Comparison of ENCODE assay signal across 8 mouse cellular contexts in genomic region chr17:35243086-35243485, GRCm38 (mm10). TPM values are rescaled to one million over a fixed set of nuclear protein-coding genes. Genes with fewer than 3 reads are reported as not detected.
DNase-seq lines count a peak whose midpoint lies in the region; ATAC-seq and TF ChIP-seq lines count a peak whose summit lies in the region.

No protein-coding gene starts in this region.

- TF ChIP-seq CTCF in testis, adult 2 months (IDR thresholded peaks at IDR 0.05; ENCODE audit: control insufficient read depth, insufficient read depth, insufficient replicate concordance, low read depth, low read length): no peak

- 22% methylated on average over 16 of the region's 16 CpGs for WGBS in heart, embryonic 10.5 days
- 1% methylated on average over 16 of the region's 16 CpGs for WGBS in kidney, embryonic 14.5 days
- WGBS in lung, embryonic 16.5 days: under 1% methylated on average over 16 of the region's 16 CpGs

- peaks cover 5% of the 10 kb centered on the region for H3K36me3 ChIP-seq in testis, adult 2 months (ENCODE audit: control insufficient read depth, insufficient read depth, low read length)
- H3K36me3 ChIP-seq in heart, embryonic 10.5 days: peaks cover 51% of the 10 kb centered on the region
- H3K36me3 ChIP-seq in kidney, embryonic 14.5 days (ENCODE audit: control insufficient read depth, insufficient read depth, low read length): peaks cover 51% of the 10 kb centered on the region
- H3K36me3 ChIP-seq in lung, embryonic 16.5 days (ENCODE audit: control insufficient read depth, insufficient read depth, low read length): peaks cover 42% of the 10 kb centered on the region

- H3K27me3 ChIP-seq in testis, adult 2 months (ENCODE audit: control insufficient read depth, insufficient read depth, low read length): no peaks in the 10 kb centered on the region
- no peaks in the 10 kb centered on the region for H3K27me3 ChIP-seq in heart, embryonic 10.5 days (ENCODE audit: insufficient read depth, poor library complexity, severe bottlenecking)
- H3K27me3 ChIP-seq in kidney, embryonic 14.5 days (ENCODE audit: control insufficient read depth, insufficient read depth, low read length): no peaks in the 10 kb centered on the region
- H3K27me3 ChIP-seq in lung, embryonic 16.5 days (ENCODE audit: control insufficient read depth, insufficient read depth, low read depth, low read length): no peaks in the 10 kb centered on the region

- peak overlapping the region; percentile 99 for H3K9ac ChIP-seq in kidney, embryonic 14.5 days (ENCODE audit: low read depth, low read length)
- H3K9ac ChIP-seq in lung, embryonic 16.5 days (ENCODE audit: low read length): peak overlapping the region; percentile 99

- H3K4me1 ChIP-seq in testis, adult 2 months (ENCODE audit: control insufficient read depth, insufficient read depth, low read length): peaks cover 18% of the 10 kb centered on the region
- H3K4me1 ChIP-seq in heart, embryonic 10.5 days: peaks cover 48% of the 10 kb centered on the region
- H3K4me1 ChIP-seq in kidney, embryonic 14.5 days (ENCODE audit: control insufficient read depth, insufficient read depth, low read length): peaks cover 39% of the 10 kb centered on the region
- peaks cover 32% of the 10 kb centered on the region for H3K4me1 ChIP-seq in lung, embryonic 16.5 days (replicated peaks; ENCODE audit: control insufficient read depth, insufficient read depth, low read length)

- no peak for ATAC-seq in kidney, embryonic 14.5 days (ENCODE audit: low FRiP score, low TSS enrichment)
- no peak for ATAC-seq in lung, embryonic 16.5 days (ENCODE audit: low read depth)

- H3K27ac ChIP-seq in testis, adult 2 months (ENCODE audit: control insufficient read depth, insufficient read depth, low read depth, low read length): peak overlapping the region; percentile 89
- H3K27ac ChIP-seq in heart, embryonic 10.5 days: peak overlapping the region; percentile 100
- peak overlapping the region; percentile 99 for H3K27ac ChIP-seq in kidney, embryonic 14.5 days (ENCODE audit: low read depth, low read length)
- peak overlapping the region; percentile 98 for H3K27ac ChIP-seq in lung, embryonic 16.5 days (ENCODE audit: low read length)

- no peak for TF ChIP-seq POLR2A in testis, adult 2 months (IDR thresholded peaks at IDR 0.05; ENCODE audit: control insufficient read depth, low read depth, low read length)

- H3K4me2 ChIP-seq in kidney, embryonic 14.5 days (replicated peaks; ENCODE audit: low read depth, low read length): peak overlapping the region; percentile 93
- peak overlapping the region; percentile 89 for H3K4me2 ChIP-seq in lung, embryonic 16.5 days (ENCODE audit: low read depth, low read length)

- no peak for DNase-seq in testis, postnatal 14 days (ENCODE audit: low spot score)
- DNase-seq in cerebellum, postnatal 25 days: peak; percentile 69 to 79
- no peak for DNase-seq in heart, embryonic 10.5 days (ENCODE audit: low spot score)
- peak; percentile 63 for DNase-seq in right cerebral cortex, postnatal 14 days
- DNase-seq in natural killer cell, adult 2 months (ENCODE audit: low spot score in 2 of 2): no peak

- no peaks in the 10 kb centered on the region for H3K9me3 ChIP-seq in heart, embryonic 10.5 days
- H3K9me3 ChIP-seq in kidney, embryonic 14.5 days (ENCODE audit: control insufficient read depth, low read length): no peaks in the 10 kb centered on the region
- no peaks in the 10 kb centered on the region for H3K9me3 ChIP-seq in lung, embryonic 16.5 days (ENCODE audit: control insufficient read depth, low read length)

- H3K4me3 ChIP-seq in testis, adult 2 months (ENCODE audit: control insufficient read depth, low read depth, low read length): peak overlapping the region; percentile 92
- peak overlapping the region; percentile 76 for H3K4me3 ChIP-seq in heart, embryonic 10.5 days
- peak overlapping the region; percentile 85 for H3K4me3 ChIP-seq in kidney, embryonic 14.5 days (ENCODE audit: low read length)
- H3K4me3 ChIP-seq in lung, embryonic 16.5 days (ENCODE audit: low read length): peak overlapping the region; percentile 88

RNA-seq across cellular contexts. Expression of gene Ddx39b, which starts 1.5 kb away (rescaled TPM):
- polyA plus RNA-seq in testis, adult 2 months (2012; rRNA removed): 125 and 129 TPM in 2 replicates
- 367 and 489 TPM in 2 replicates for polyA plus RNA-seq in heart, embryonic 10.5 days (2016; fragmentation: Nextera tagmentation; extraction: Ambion mirVana)
- 525 and 616 TPM in 2 replicates for polyA plus RNA-seq in kidney, embryonic 14.5 days (2014; fragmentation: Nextera tagmentation; extraction: Ambion mirVana)
- polyA plus RNA-seq in lung, embryonic 16.5 days (2015; fragmentation: Nextera tagmentation; extraction: Ambion mirVana): 437 and 448 TPM in 2 replicates

RNA-seq across cellular contexts. Expression of gene Nfkbil1, which starts 7.5 kb away (rescaled TPM):
- 27.9 and 30.2 TPM in 2 replicates for polyA plus RNA-seq in testis, adult 2 months (2012; rRNA removed)
- 8.4 and 10.4 TPM in 2 replicates for polyA plus RNA-seq in heart, embryonic 10.5 days (2016; fragmentation: Nextera tagmentation; extraction: Ambion mirVana)
- polyA plus RNA-seq in kidney, embryonic 14.5 days (2014; fragmentation: Nextera tagmentation; extraction: Ambion mirVana): 3.3 and 6.0 TPM in 2 replicates
- 10.0 and 11.0 TPM in 2 replicates for polyA plus RNA-seq in lung, embryonic 16.5 days (2015; fragmentation: Nextera tagmentation; extraction: Ambion mirVana)

RNA-seq across cellular contexts. Expression of gene Atp6v1g2, which starts 9.6 kb away (rescaled TPM):
- polyA plus RNA-seq in testis, adult 2 months (2012; rRNA removed): 10.4 and 11.7 TPM in 2 replicates
- polyA plus RNA-seq in heart, embryonic 10.5 days (2016; fragmentation: Nextera tagmentation; extraction: Ambion mirVana): 6.5 and 10.1 TPM in 2 replicates
- 5.3 and 6.4 TPM in 2 replicates for polyA plus RNA-seq in kidney, embryonic 14.5 days (2014; fragmentation: Nextera tagmentation; extraction: Ambion mirVana)
- polyA plus RNA-seq in lung, embryonic 16.5 days (2015; fragmentation: Nextera tagmentation; extraction: Ambion mirVana): 4.9 and 5.9 TPM in 2 replicates

RNA-seq across cellular contexts. Expression of gene H2-D1, which starts 19.4 kb away (rescaled TPM):
- 29.6 and 31.4 TPM in 2 replicates for polyA plus RNA-seq in testis, adult 2 months (2012; rRNA removed)
- 22.5 and 25.0 TPM in 2 replicates for polyA plus RNA-seq in heart, embryonic 10.5 days (2016; fragmentation: Nextera tagmentation; extraction: Ambion mirVana)
- polyA plus RNA-seq in kidney, embryonic 14.5 days (2014; fragmentation: Nextera tagmentation; extraction: Ambion mirVana): 38.3 and 42.8 TPM in 2 replicates
- polyA plus RNA-seq in lung, embryonic 16.5 days (2015; fragmentation: Nextera tagmentation; extraction: Ambion mirVana): 141 and 161 TPM in 2 replicates

RNA-seq across cellular contexts. Expression of gene Gm16181, which starts 22.5 kb away (rescaled TPM):
- polyA plus RNA-seq in testis, adult 2 months (2012; rRNA removed): not detected in 2 replicates
- polyA plus RNA-seq in heart, embryonic 10.5 days (2016; fragmentation: Nextera tagmentation; extraction: Ambion mirVana): 0.30 TPM in 1 of 2 replicates, not detected in the other
- polyA plus RNA-seq in kidney, embryonic 14.5 days (2014; fragmentation: Nextera tagmentation; extraction: Ambion mirVana): 0.89 TPM in 1 of 2 replicates, not detected in the other
- 1.2 TPM in 1 of 2 replicates, not detected in the other for polyA plus RNA-seq in lung, embryonic 16.5 days (2015; fragmentation: Nextera tagmentation; extraction: Ambion mirVana)

Comparison
In these comparisons a context has a peak if more than half of its experiments do, and no peak if none do; other contexts are left out.
1. DNase-seq: peak in cerebellum, postnatal 25 days (2 of 2) and right cerebral cortex, postnatal 14 days (single experiment); none in testis, postnatal 14 days (single experiment), heart, embryonic 10.5 days (single experiment) and natural killer cell, adult 2 months (0 of 2).
2. Peak in every context shown above with its lines, with median percentiles within 50 percentile points of each other: H3K27ac ChIP-seq and H3K4me3 ChIP-seq.